Mouse (Mus musculus): ENCODE data around the gene Nt5c3.
A peak's percentile ranks its signal among the peaks of the same experiment; 100 is the strongest.

The Nt5c3 gene

DNA sequence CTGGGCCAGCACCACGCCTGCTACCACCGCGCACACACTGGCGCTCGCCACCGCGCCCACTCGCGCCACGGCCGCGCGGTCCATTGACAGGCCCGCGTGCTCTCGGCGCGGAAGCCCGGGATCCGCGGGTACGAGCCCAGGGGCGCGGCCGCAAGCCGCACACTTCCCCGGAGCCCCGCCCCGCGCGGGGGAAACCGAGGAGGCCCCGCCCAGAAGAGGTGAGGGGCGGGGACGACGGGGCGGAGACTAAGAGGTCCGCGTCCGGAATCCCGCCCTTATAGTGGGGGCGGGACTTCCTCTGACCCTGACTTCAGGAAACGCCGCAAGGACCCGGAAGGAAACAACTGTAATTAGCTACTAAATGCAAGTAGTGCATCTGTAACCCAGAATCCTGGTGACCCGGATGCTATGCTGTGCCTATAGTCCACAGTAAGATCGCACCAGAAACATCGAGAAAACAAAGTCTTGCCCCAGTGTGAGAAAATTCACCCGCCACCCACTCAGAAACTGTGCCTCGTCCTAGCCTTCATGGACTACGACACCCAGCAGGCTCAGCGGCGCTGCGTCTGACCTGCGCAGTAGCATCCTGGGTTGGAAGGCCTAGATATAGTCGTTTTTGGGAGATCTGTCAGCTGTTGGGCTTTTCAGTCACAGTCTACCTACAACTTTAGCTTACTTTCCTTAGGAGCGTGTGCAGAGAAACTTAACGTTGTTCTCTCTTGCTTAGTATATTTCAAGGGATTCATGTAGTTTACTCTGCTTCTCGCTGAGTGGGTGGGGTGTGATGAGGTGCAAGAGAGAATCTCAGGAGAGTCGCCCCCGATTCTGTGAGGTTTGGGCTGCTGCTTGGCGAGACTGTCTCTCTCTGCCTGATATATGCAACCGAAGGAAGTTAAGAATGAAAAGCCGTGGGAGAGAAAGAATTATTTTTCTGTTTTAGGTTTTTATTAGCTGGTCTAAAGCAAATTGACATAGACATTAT lies at the start of gene Nt5c3, which contains the start of gene Vmn1r4:
Gene Nt5c3 (minus strand): TSS at position 207 of the 982 bp plus-strand sequence.
Gene Vmn1r4 (plus strand): TSS at position 290 of the 982 bp plus-strand sequence.
- peak; percentile 95 for DNase-seq

GRCm38 (mm10) chr6:56969973-56970372 lies 46.2 kb upstream of the Nt5c3 start, which contains the start of gene Vmn1r5:
Gene Vmn1r5 (plus strand): TSS chr6:56970273.
- DNase-seq = no peak

- DNase-seq = no peak
Observed at GRCm38 (mm10) chr6:56956436-56956835, 32.7 kb upstream of the Nt5c3 start.

DNA sequence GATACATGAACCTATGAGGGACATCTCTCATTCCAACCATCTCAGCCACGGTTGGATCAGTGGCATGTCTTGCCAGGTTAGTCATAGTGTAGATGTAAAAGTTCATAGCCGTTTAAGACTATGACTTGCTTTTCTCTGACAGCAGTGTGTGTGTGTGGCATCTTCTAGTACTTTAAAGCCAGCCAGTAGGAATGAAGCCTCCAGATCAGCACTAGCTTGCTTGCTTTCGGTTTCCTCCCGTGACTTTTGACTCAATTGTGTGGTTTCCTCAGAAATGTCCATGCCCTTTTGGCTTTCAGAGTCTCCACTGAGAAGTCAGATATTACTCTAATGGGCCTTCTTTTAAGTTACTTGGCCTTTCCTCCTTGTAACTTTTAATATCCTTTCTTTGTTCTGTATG lies 10.6 kb upstream of the Nt5c3 start:
- no peak for DNase-seq

DNA sequence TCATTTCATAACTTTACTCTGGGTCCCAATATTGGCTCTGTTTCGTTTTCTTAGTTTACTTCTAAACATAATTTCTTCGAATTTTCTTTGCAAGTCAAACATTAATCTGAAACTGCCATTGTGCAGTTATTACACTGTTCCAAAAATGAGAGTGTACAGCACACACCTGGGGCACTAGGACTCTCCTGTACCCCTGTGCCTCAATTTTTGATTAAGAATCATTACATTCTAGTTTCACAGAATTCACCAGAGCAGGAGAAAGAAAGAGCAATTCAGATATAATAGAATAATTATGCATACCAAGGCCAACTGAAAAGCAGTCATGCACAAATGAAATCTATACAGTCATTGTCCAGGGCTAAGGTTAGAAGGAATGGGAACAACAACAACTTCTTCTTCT lies 8.7 kb upstream of the Nt5c3 start:
- DNase-seq = no peak

DNA sequence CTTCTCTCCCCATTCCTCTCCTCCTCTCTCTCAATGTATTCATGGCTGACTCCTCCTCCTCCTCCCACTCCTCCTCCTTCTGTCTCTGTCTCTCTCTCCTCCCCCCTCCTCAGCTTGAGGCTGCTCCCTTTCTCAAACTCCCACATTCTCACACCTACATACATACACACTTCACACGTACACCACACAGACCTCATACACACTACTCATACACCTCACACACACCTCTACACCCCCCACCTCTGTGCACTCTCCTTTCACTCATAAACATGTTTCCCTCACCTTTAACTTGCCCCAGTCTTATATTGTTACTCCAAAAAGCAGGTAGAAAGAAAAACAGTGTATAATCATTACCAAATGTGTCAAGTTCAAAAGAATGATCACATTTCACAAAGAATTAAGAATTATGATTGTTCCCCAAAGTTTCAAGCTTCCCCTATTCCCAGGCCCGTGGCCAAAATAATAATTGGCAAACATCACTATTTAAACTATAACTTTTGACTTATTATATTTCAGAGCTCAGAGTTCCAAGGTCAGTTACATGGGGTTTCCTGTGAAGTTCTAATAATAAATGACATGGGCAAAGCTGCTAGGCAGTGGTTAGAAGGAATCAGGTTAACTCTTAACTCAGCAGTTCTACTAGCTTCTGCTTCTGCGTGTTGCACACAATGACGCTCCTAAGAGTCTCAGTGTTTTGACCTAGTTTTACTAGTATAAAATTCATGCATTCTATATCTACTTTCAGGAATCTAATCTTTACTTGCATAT lies 8.1 kb upstream of the Nt5c3 start:
- no peak for DNase-seq

DNA sequence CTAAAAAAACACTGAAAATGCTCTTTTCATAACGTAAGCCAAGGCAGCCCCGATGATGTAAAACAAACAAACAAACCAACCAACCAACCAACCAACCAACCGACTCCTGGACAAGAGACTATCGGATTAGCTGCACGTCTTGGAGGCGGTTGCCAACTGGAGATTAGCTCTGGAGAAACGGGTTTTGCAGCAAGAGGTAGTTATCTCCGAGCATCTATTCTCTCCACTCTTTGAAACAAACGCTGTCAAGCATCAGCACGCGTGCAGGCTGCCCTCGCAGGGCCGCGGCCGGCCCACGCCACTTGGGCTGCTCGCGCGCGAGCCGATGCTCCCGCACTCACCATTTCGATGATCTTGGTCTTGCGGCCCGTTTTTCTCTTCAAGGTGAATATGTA lies 404 bp downstream of the Nt5c3 start:
- DNase-seq = no peak

DNA sequence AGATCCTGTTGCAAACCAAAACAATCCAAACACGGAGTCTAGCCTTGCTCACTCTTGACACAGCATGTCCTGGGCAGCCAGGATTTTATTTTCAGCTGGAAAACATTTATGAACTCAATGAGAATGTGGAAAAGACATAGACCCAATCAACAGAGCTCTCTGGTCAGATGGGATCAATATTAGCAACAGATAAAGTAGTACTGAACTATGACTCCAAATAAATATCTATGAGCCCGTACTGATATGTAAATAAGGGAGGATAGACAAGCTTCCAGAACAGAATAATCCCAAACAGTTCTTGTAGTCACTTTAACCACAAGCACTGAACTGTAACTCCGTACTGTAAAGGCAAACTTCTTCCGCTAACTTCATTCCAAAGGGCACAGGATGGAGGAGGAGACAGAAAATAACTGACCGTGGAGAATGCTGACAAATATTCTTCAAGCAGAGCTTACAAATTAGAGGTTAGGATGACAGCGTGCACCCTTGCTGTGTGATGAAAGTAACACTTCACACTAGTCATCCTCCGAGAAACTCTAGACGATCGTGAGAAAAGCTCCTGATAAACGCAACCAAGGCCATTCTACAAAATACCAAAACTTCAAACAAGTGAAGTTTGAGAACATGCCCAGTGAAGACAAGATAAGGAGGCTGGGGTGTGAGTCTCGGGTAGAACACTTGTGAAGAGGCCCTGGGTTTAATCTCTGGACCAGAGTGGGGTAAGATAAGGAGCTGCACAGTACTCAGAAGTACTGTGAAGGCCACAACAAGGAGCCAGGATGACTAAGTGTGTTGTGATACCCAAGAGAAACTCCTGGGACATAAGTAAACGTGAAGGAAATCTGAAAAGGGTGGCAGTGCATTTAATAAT lies 3.3 kb downstream of the Nt5c3 start:
- DNase-seq = no peak

- no peak for DNase-seq
Observed at GRCm38 (mm10) chr6:56919330-56920044, 4.2 kb downstream of the Nt5c3 start.

DNA sequence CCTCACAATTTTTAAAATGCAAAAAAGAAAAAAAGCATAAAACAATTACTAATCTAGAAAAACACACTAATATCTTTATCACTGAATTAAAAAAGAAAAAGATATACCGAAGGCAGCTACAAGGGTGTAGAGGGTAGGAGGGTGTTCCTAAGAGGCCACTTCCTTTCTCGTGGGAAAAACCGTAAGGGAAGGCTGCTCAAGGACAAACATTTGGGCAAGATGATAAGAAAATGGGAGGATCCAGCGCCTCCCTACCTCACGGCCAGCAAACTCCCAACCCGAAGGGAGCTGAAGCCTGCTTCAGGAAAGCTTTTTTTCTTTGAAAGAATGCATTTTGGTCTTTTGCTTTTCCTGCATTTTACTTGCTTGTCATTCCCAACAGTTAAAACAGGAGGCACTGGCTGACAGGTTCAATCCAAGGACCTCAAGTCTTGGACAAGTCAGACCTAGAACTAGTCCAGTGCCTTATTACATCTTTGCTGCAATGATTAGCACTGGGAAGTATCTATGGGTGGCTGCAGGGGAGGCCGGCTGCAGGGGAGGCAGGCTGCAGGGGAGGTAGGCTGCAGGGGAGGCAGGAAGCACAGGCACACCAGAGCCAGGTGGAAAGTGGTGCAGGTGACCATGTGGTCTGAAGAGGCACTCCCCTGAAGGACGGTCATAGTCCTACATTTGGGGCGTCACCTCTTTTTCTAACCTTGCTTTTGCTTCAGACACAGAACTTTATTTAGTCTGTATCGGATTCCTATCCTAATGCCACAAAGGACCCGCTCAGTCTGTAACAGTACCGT lies 6.0 kb downstream of the Nt5c3 start:
- DNase-seq = no peak

- no peak for DNase-seq
Observed at GRCm38 (mm10) chr6:56916279-56916678, 7.5 kb downstream of the Nt5c3 start.

DNA sequence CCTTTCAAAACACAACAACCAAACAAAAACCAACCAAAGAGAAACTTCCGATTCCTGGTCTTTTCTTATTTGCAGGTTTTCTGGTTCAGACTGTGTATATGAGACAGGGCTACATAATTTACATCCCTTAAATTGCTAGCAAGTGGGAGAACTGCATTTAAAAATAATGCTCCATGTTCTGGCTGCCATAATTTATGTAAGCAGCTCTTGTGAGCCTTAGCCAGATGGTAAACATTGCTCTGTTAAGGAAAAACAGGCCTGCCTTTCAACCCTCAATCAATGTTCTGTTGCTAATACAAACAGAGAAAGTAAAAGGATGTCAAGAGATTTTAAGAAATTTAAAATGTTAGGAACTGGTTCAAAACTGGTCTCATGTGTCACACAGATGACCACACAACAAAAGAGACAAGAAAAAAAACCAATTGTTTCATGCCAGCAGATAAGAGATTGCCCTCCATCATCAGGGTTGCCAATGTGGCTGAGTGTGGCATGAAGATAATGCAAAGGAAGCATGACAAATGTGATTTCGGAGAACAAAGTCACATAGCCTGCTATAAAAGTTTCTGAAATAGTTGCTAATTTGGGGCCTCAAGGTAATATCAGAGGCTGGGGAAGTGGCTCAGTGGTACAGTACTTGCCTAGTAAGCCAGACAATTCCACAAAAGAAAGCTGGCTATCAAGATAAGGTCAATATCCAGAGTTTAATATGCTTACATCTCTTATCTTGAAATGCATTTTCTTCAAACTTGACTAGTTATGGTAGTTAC lies 10.5 kb downstream of the Nt5c3 start:
- DNase-seq = no peak

- no peak for DNase-seq
Observed at GRCm38 (mm10) chr6:56910910-56911309, 12.8 kb downstream of the Nt5c3 start.

DNA sequence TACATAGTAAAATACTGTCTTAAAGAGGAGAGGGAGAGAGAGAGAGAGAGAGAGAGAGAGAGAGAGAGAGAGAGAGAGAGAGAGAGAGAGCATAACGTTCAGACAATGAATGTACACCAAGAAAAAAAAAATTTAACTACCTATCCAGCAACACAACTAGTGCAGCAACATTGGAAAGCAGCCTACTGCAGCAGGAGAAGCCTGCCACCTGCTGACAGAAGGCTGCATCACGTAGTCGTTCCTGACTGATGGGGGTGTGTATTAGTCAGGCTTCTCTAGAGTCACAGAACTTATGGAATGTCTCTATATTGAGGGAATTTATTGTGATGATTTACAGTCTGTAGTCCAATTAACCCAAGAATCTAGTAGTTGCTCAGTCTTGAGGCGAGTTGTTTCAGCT lies 14.8 kb downstream of the Nt5c3 start:
- no peak for DNase-seq

DNA sequence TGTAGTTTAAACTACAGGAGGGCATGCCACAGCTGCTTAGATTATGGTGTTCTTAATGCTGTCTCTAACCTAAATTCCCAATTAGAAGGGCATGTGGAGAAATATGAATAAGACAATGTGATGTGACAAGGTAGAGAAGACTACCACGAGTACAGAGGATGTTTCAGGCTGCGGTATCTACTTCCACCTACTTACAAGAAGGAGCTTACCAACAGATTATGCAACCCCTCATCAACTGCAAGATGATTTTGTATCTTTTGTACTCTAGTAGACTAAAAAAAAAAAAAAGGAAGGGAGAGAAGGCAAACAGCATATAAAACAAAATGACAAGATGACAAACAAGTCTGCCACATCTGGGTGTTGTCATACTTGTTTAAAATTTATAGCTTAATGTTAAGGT lies 15.3 kb downstream of the Nt5c3 start:
- DNase-seq = no peak

- no peak for DNase-seq
Observed at GRCm38 (mm10) chr6:56907973-56908372, 15.8 kb downstream of the Nt5c3 start.

DNA sequence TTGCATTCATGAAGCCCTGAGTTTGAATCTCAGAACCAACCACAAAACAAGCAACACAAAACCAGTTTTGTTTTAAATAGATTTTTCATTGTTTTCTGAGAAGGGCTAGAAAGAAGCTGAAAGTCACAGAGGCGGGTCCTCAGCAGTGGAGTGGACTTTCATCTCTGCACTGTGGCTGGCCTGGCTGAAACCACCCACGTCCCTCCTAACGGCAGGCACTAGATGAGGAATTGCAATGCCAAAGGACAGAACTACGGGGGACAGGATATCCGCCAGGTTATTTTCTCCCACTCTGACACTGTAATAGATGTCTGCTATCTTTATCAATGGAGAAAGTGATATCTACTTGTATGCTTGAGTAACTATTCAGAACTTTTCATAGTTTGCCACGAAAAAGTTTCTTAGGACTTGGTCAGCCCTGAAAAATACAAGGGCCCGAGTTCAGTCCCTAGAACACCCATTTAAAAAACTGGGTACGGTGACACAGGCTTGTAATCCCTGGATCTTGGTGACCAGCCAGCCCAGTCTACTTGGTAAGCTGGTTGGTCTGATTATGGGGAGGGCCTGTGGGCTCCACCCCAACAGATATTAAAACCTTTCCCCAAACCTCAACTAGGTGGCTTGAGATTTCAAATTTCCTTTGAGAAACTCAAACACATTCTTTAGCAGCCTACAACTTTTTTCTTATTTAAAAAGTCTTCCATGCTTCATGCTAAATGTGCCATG lies 17.4 kb downstream of the Nt5c3 start:
- no peak for DNase-seq

- DNase-seq = no peak
Observed at GRCm38 (mm10) chr6:56905486-56905885, 18.2 kb downstream of the Nt5c3 start.

DNA sequence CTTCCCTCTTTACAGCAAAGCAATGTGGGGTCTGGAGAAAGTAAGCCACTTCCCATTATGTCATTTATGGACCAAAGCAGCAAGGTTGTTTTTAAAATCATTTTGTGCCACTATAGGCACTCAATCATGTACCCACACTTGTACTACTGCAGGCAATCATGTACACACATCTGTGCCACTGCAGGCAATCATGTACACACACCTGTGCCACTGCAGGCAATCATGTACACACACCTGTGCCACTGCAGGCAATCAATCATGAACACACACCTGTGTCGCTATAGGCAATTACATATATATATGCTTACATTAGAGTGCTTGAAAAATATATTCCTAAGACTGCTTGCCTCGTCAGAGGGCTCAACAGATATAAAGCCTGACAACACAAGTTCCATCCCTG lies 18.8 kb downstream of the Nt5c3 start:
- DNase-seq = no peak

DNA sequence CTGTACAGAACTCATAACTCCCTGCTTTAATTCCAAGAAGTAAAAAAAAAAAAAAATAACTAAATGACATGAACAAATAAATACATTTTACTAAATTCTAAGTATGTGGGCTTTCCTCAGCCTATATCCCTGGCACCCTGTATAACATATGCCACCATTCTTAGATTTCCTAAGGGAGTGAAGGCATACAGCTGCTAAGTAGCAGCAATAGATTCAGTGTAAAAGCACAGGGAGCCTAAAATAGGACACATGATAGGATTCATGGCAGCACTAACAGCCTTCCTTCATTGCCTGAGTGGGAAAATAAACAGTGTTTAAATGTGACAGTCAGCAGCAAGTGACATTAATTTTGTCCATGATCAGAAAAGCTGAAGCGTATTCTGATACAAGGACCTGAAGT lies 19.4 kb downstream of the Nt5c3 start:
- DNase-seq = no peak

Data from cerebellum, adult 11-12 months (tissue).